Mouse (Mus musculus): ENCODE data around the gene Cuedc1.

DNA sequence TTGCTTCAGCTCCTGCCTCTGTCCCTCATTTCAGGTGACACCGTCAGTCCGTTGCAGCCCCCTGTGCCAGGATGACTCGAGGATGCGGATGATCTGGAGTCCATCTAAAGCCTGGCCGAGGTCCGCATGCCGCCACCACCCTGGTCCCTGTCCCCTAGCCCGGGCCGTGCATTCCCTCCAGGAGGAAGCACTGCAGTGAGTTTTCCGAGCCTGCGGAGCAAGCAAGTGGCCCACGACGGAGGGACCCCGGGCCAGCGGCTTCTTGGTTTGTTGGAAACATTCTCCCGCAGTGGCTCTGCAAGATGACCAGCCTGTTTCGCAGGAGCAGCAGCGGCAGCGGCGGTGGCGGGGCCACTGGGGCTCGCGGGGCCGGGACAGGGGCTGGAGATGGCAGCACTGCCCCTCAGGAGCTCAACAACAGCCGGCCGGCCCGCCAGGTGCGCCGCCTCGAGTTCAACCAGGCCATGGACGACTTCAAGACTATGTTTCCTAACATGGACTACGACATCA, 71.7 kb downstream of the Cuedc1 start:
- no peak for TF ChIP-seq POLR2A (IDR thresholded peaks at IDR 0.05; ENCODE audit: low read depth, low read length)
- TF ChIP-seq CTCF (conservative IDR thresholded peaks at IDR 0.05; ENCODE audit: insufficient read depth, insufficient read length, low read depth, low read length): no peak

All from kidney, adult 2 months (tissue).